Mouse (Mus musculus) neural tube, embryonic 15.5 days (tissue): ENCODE data around the gene Lyz1. TPM values are rescaled to one million over a fixed set of nuclear protein-coding genes. Genes with fewer than 3 reads are reported as not detected.

ENCODE experiments used
- ATAC-seq: fragments of 200-750 bp; cut with Nextera tagmentation; 2 replicates; pipeline ENCODE4 v1.8.0; 2017; ENCODE audit warnings: mild to moderate bottlenecking, moderate TSS enrichment, moderate library complexity; ENCODE audit not compliant: low FRiP score
- H3K27ac ChIP-seq: fragments of 300-500 bp; sonication (generic); replicated peaks from 2 replicates; pipeline ENCODE4 v1.5.1; 2015; ENCODE audit warnings: mild to moderate bottlenecking, inconsistent platforms
- H3K27me3 ChIP-seq: fragments of 300-500 bp; sonication (generic); replicated peaks from 2 replicates; pipeline ENCODE4 v1.6.1; 2015; ENCODE audit warnings: inconsistent platforms
- H3K36me3 ChIP-seq: fragments of 300-500 bp; sonication (generic); 2 replicates; pipeline ENCODE4 v1.6.1; 2015; ENCODE audit warnings: inconsistent platforms
- H3K4me1 ChIP-seq: fragments of 300-500 bp; sonication (generic); 2 replicates; pipeline ENCODE4 v1.6.1; 2015; ENCODE audit warnings: inconsistent platforms
- H3K4me2 ChIP-seq: fragments of 300-500 bp; sonication (generic); 2 replicates; pipeline ENCODE4 v1.6.1; 2015; ENCODE audit warnings: inconsistent platforms, mild to moderate bottlenecking, moderate library complexity
- H3K4me3 ChIP-seq: fragments of 300-500 bp; sonication (generic); replicated peaks from 2 replicates; pipeline ENCODE4 v1.5.1; 2015; ENCODE audit warnings: mild to moderate bottlenecking, inconsistent platforms
- H3K9ac ChIP-seq: fragments of 300-500 bp; sonication (generic); replicated peaks from 2 replicates; pipeline ENCODE4 v1.6.1; 2015; ENCODE audit warnings: mild to moderate bottlenecking, inconsistent platforms
- H3K9me3 ChIP-seq: fragments of 300-500 bp; sonication (generic); replicated peaks from 2 replicates; pipeline ENCODE4 v1.6.1; 2016; ENCODE audit warnings: inconsistent platforms
- WGBS: fragments of 180-500 bp; shearing (Covaris S2); methylation state at CpG from one replicate; pipeline ENCODE4 v1.1.7; 2015; ENCODE audit warnings: mixed read lengths; 5-methylcytosine and 5-hydroxymethylcytosine counted together
- polyA plus RNA-seq: library from polyadenylated mRNA; unstranded; fragments of >200 nt; fragmentation: Nextera tagmentation; extraction: Ambion mirVana; gene quantifications from 2 replicates; pipeline ENCODE4 v1.2.1, GENCODE M21; 2015

Gene Lyz1
- 0.12 and 0.63 TPM in 2 replicates for polyA plus RNA-seq

DNA sequence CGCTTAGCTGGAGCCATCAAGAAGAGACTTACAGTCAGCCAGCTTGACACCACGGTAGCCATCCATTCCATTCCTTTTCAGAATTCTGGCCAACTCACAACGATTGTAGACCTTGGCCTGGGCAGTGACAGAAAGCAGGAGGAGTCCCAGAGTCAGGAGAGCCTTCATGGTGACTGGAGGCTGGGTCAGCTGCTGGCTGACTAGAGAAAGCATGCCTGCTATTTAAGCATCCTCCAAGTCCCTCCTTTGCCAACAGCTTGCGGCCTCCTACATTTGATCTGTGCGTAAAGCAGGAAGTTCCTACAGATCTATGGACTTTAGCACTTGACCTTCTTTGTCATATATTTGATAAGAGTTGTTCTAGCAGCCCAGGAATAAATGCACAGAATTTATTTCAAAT, at the start of gene Lyz1:
TSS of gene Lyz1 (minus strand) at position 198 of the 400 bp plus-strand sequence.
- Histone ChIP-seq H3K4me1 (no peaks in the 10 kb centered on the region), H3K9me3 (no peaks in the 10 kb centered on the region), H3K36me3 (no peaks in the 10 kb centered on the region), H3K4me2 (no peak within 1 kb of the TSS), H3K27me3 (no peaks in the 10 kb centered on the region), H3K9ac (no peak within 1 kb of the TSS), H3K27ac (no peak within 1 kb of the TSS), H3K4me3 (no peak within 1 kb of the TSS)
- WGBS, result 76% methylated on average over 5 of the region's 5 CpGs
- ATAC-seq, result no peak

DNA sequence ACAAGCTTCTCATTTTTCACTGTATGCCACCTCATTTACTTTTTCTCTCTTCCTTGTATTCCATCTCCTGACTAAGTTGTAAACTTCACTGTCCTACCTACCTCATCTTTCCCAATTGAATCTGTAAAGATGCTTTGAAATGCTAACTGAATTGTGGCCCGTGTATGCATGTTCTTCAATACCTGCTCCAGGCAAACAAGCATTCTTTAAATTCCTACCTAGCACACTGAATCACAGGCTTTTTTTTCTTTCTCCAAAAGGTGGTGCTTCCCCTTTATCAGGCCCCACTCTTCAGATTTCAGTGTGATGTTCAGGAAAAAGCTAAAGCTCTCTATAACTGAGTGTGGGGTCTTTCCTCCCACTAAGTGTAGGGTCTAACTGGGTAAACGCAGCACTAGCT, 49.7 kb upstream of the Lyz1 start:
- 69% methylated on average over 2 of the region's 2 CpGs for WGBS
- H3K4me3 ChIP-seq, result no peak overlapping the region
- no peak overlapping the region for H3K9ac ChIP-seq
- no peak overlapping the region for H3K27ac ChIP-seq
- no peak overlapping the region for H3K4me2 ChIP-seq
- H3K27me3 ChIP-seq, result no peaks in the 10 kb centered on the region
- peaks cover 2% of the 10 kb centered on the region; the same call in 1 of the 2 replicates for H3K36me3 ChIP-seq
- ATAC-seq, result no peak
- no peaks in the 10 kb centered on the region for H3K4me1 ChIP-seq
- H3K9me3 ChIP-seq, result no peaks in the 10 kb centered on the region

DNA sequence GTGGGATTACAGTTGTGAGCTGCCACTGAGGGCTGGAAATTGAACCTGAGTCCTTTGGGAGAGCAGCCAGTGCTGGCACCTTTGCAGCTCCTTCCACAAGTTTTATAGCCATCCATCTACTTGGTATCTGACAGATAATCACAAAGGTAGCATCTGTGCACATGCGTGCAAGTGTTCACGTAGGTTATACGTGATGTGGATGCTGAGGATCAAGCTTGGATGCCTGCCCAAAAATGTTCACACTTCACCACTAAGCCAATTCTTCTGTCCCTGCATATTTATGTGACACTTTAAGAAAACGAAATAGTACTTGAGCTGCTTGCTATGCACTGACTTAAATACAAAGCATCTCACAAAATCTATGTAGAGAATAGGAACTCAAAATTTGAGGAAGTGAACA, 48.4 kb upstream of the Lyz1 start:
- Histone ChIP-seq H3K4me1 (no peaks in the 10 kb centered on the region), H3K4me2 (no peak overlapping the region), H3K27ac (no peak overlapping the region), H3K4me3 (no peak overlapping the region), H3K27me3 (no peaks in the 10 kb centered on the region), H3K9ac (no peak overlapping the region), H3K36me3 (no peaks in the 10 kb centered on the region), H3K9me3 (no peaks in the 10 kb centered on the region)
- 73% methylated on average over 4 of the region's 4 CpGs for WGBS
- peak; percentile 9; the same call in 1 of the 2 replicates for ATAC-seq

DNA sequence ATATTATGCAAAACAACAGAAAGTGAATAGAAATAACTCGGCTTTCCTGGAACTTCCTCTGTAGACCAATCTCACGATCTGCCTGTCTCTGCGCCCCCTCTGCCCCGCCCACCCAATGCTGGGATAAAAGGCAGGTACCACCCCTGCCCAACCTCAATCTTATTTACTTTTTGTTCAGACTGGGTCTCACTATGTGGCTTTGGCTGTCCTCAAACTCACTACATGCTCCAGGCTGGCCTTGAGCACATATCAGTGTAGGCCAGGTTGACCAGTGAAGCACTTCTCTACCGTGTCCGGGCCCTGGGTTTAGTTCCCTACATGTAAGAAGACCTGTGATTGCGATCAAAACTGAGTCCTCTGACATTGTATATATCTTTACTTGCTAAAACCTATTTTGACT, 46.6 kb upstream of the Lyz1 start:
- Histone ChIP-seq H3K4me2 (no peak overlapping the region), H3K27me3 (no peaks in the 10 kb centered on the region), H3K4me3 (no peak overlapping the region), H3K9me3 (no peaks in the 10 kb centered on the region), H3K4me1 (0 out of 2 replicates have a peak, but pooled peaks cover 3% of the 10 kb centered on the region), H3K9ac (no peak overlapping the region), H3K36me3 (no peaks in the 10 kb centered on the region), H3K27ac (no peak overlapping the region)
- WGBS, result 82% methylated on average over 7 of the region's 7 CpGs
- ATAC-seq, result no peak

DNA sequence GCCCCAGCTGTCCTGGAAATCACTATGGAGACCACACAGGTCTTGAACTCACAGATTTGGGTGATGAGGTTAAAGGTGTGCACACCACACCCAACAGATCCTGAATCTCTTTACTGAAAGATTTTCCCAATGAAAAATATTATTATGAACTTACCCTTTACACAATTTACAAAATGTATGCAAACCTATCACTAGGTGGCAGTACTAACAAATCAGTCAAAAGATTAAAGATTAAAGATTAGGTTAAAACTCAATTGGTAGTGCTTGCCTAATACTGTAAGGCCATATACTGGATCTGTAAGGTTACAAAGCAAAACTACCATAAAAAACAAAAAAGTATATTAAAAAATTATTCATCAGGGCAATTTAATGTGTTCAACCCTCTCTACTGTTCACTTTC, 45.3 kb upstream of the Lyz1 start:
- 0 out of 2 replicates have a peak, but pooled peaks cover 3% of the 10 kb centered on the region for H3K4me1 ChIP-seq
- no peaks in the 10 kb centered on the region for H3K9me3 ChIP-seq
- H3K9ac ChIP-seq, result no peak overlapping the region
- no peaks in the 10 kb centered on the region for H3K27me3 ChIP-seq
- no peak overlapping the region for H3K4me2 ChIP-seq
- ATAC-seq, result no peak
- H3K27ac ChIP-seq, result no peak overlapping the region
- no peak overlapping the region for H3K4me3 ChIP-seq
- H3K36me3 ChIP-seq, result no peaks in the 10 kb centered on the region

DNA sequence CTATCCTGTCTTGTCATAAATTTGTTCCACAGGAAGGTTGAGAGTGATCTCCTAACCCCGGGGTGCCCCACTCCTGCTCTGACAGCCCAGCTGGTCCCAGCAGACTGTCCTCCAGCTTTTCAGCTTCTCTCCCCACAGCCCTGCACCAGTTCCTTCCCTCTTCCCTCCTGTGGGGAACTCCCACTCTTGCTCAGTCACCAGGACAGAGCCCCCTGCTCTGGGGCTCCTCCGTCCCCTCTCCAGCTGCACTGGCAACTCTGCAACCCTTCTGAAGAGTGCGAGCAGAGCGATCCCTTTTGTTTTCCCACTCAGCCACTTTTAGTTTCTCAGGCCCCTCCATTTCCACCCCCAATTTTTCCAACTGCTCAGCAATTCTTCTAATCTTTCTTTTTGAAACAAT, 43.0 kb upstream of the Lyz1 start:
- no peak overlapping the region for H3K4me2 ChIP-seq

DNA sequence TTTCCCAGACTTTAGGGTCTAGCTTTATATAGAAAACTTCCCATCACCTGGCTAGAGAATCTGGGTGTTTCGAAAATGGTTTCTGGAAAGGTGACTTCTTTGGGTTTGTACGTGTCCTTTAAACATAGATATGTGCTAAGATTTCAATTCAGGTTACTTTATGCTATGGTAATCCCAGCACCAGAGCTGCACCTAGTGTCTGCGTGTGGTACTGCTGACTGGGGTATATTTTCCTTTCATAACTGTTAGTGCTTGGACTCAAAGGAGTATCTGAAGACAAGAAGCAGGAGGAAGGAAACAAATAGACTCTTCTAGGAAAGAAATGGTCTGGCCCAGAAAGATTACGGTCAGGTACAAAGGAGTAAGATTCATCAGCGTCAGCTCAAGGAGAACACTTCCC, 37.9 kb upstream of the Lyz1 start:
- no peak for ATAC-seq
- 82% methylated on average over 5 of the region's 5 CpGs for WGBS
- H3K4me1 ChIP-seq, result no peaks in the 10 kb centered on the region

More for the DNA sequence above, 43.0 kb upstream of the Lyz1 start:
- 0 out of 2 replicates have a peak, but pooled peaks cover 3% of the 10 kb centered on the region for H3K4me1 ChIP-seq
- H3K27me3 ChIP-seq, result no peaks in the 10 kb centered on the region
- H3K9ac ChIP-seq, result no peak overlapping the region
- 33% methylated on average over 4 of the region's 4 CpGs for WGBS
- H3K36me3 ChIP-seq, result no peaks in the 10 kb centered on the region
- H3K9me3 ChIP-seq, result no peaks in the 10 kb centered on the region
- H3K4me3 ChIP-seq, result no peak overlapping the region
- no peak overlapping the region for H3K27ac ChIP-seq
- ATAC-seq, result no peak

DNA sequence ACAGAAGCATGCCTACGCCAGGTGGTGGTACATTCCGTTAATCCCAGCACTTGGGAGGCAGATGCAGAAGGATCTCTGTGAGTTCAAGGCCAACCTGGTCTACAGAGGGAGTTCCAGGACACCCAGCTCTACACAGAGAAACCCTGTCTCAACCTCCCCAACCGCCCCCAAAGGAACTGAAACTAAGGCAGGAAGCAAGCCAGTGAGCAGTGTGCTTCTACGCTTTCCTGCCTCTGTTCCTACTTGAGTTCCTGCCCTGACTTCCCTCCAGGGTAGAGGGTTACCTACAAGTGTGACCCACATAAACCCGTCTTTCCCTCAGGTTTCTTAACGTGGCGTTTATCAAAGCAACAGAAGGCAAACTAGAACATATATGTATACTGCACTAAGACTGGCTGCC, 31.1 kb upstream of the Lyz1 start:
- H3K4me2 ChIP-seq, result no peak overlapping the region
- no peaks in the 10 kb centered on the region for H3K27me3 ChIP-seq
- H3K9ac ChIP-seq, result no peak overlapping the region
- 89% methylated on average over 7 of the region's 7 CpGs for WGBS
- H3K9me3 ChIP-seq, result no peaks in the 10 kb centered on the region
- no peaks in the 10 kb centered on the region for H3K4me1 ChIP-seq
- H3K27ac ChIP-seq, result no peak overlapping the region
- H3K4me3 ChIP-seq, result no peak overlapping the region
- no peak for ATAC-seq
- no peaks in the 10 kb centered on the region for H3K36me3 ChIP-seq

More for the DNA sequence above, 37.9 kb upstream of the Lyz1 start:
- Histone ChIP-seq H3K36me3 (no peaks in the 10 kb centered on the region), H3K9ac (no peak overlapping the region), H3K9me3 (no peaks in the 10 kb centered on the region), H3K4me2 (no peak overlapping the region), H3K27me3 (no peaks in the 10 kb centered on the region), H3K27ac (no peak overlapping the region), H3K4me3 (no peak overlapping the region)

DNA sequence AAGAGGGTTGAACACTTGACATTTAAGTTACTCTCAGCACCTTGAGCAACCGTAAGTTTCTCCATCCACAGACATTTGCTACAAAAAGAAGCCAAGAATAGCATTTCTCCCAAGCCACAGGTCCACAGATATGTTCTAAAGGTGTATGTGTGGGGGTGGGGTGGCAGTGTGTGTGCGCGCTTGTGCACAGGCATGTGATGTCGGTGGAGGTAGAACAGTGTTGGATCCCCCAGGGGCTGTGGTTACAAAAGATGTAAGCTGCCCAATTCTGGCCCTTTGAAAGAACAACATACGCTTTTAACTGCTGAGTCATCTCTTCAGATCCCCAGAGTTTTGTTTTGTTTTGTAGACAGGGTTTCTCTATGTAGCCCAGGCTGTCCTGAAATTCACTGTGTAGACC, 30.0 kb upstream of the Lyz1 start:
- Histone ChIP-seq H3K4me3 (no peak overlapping the region), H3K9ac (no peak overlapping the region), H3K27ac (no peak overlapping the region), H3K4me1 (no peaks in the 10 kb centered on the region), H3K4me2 (no peak overlapping the region), H3K27me3 (no peaks in the 10 kb centered on the region), H3K9me3 (no peaks in the 10 kb centered on the region), H3K36me3 (no peaks in the 10 kb centered on the region)
- 91% methylated on average over 5 of the region's 5 CpGs for WGBS
- no peak for ATAC-seq

DNA sequence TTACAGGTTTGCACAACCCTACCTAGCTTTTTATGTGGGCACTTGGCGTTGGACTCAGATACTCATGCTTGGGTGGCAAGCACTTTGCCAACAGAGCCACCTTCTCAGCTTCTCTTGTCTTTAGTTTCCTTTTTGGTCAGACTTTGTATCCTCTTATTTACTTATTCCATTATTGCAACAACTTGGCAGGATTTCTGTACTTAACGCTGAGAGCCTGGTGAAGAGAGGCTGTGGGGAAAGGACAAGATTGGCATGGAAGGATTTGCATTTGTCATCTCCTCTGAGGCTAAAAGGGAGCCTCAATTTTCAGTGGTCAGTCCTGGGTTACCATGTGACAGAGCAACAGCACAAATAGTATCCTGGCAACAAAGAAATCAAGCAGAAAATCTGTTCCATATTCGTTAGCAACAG, 27.9 kb upstream of the Lyz1 start:
- Histone ChIP-seq H3K9me3 (no peaks in the 10 kb centered on the region), H3K9ac (no peak overlapping the region), H3K4me2 (no peak overlapping the region), H3K4me1 (no peaks in the 10 kb centered on the region), H3K4me3 (no peak overlapping the region), H3K36me3 (no peaks in the 10 kb centered on the region), H3K27me3 (no peaks in the 10 kb centered on the region), H3K27ac (no peak overlapping the region)
- no peak for ATAC-seq
- WGBS, result 65% methylated on average over 3 of the region's 3 CpGs

DNA sequence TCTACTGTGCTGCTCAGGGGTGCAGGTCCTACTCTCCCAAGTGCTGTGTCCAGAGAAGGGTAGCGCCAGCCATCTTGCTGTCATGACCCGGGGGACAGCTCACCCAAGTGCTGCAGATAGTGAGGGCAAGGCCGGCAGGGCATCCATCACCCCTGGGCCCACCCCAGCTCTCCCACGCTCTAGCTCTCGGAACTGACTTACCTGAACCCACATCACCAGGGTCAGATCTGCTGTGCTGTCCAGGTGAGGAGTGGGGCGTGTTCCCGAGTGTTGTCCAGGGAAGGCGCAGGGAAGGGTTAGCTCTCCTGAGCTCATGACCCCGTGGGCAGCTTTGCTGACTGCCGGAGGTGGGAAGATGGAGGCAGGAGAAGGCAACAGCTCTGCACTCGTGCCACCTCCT, 23.7 kb upstream of the Lyz1 start:
- ATAC-seq, result no peak
- WGBS, result 94% methylated on average over 11 of the region's 11 CpGs

DNA sequence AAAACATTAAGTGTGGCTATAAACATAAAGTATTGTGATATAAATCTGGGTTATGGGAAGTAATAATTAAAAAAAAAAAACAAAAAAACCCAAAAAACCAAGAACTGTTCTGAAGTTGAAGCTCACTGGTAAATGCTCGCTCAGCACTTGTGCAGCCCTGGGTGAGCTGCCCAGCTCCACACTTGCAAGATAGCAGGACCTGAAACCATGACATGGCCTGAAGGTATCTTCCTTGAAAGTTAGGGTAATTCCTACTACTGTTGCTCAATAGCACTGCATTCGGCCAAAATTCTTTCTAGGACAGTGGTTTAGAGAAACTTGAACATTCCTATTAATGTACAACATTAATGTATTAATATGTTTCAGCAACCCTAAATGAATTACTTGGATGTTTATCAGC, 20.5 kb upstream of the Lyz1 start:
- Histone ChIP-seq H3K4me3 (no peak overlapping the region), H3K4me2 (no peak overlapping the region), H3K27ac (no peak overlapping the region), H3K36me3 (no peaks in the 10 kb centered on the region), H3K9ac (no peak overlapping the region), H3K9me3 (no peaks in the 10 kb centered on the region), H3K27me3 (no peaks in the 10 kb centered on the region), H3K4me1 (no peaks in the 10 kb centered on the region)
- WGBS, result 92% methylated on average over 2 of the region's 2 CpGs
- no peak for ATAC-seq

More for the DNA sequence above, 23.7 kb upstream of the Lyz1 start:
- Histone ChIP-seq H3K4me1 (no peaks in the 10 kb centered on the region), H3K9ac (no peak overlapping the region), H3K4me2 (no peak overlapping the region), H3K27ac (no peak overlapping the region), H3K36me3 (no peaks in the 10 kb centered on the region), H3K27me3 (no peaks in the 10 kb centered on the region), H3K4me3 (no peak overlapping the region), H3K9me3 (no peaks in the 10 kb centered on the region)

DNA sequence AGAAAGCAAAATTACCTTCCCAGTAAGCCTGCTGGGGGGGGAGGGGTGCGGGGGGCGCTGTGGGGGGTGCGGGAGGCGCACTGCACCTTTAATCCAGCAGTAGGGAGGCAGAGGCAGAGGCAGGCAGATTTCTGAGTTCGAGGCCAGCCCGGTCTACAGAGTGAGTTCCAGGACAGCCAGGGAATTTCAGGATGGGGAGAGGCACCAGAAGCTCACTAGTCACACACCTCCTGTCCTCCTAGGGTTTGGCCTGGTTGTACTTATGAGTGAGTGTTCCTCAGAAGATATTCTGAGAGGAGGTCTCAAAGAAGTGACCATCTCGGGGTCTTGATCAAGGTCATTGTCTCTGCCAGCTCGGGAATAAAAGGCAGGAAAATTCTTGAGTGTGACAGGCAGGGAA, 19.5 kb upstream of the Lyz1 start:
- no peaks in the 10 kb centered on the region for H3K27me3 ChIP-seq
- no peaks in the 10 kb centered on the region for H3K36me3 ChIP-seq
- H3K4me2 ChIP-seq, result no peak overlapping the region
- no peak for ATAC-seq
- H3K9ac ChIP-seq, result no peak overlapping the region
- no peak overlapping the region for H3K4me3 ChIP-seq
- no peak overlapping the region for H3K27ac ChIP-seq
- no peaks in the 10 kb centered on the region for H3K4me1 ChIP-seq
- 85% methylated on average over 8 of the region's 8 CpGs for WGBS
- H3K9me3 ChIP-seq, result no peaks in the 10 kb centered on the region
